Mouse (Mus musculus): Measurements from ENCODE around the gene Cyp2e1. TPM values are rescaled to one million over a fixed set of nuclear protein-coding genes. Genes with fewer than 3 reads are reported as not detected.

Gene Cyp2e1
- total and polyA plus RNA-seq, 2 experiments = 2,859 to 4,003 TPM

DNA sequence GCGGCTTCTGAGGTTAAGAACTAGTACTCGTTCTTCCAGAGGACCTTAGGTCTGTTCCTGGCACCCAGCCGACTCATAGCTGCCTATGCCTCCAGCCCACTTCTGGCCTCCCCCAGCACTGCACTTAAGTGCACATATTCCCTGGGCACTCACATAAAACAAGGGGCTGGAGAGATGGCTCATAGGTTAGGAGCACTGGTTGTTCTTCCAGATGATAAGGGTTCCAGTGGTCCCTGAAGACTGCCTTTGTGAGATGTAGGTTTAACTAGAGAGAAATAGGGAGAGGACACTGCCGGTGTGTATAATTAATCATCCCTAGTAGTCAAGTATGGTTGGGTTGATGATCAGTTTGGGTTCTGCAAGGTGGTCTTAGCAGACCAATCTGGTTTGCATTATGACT lies 59.2 kb downstream of the Cyp2e1 start:
- H3K79me2 ChIP-seq (ENCODE audit: control insufficient read depth, insufficient read depth, low read length) = no peaks in the 10 kb centered on the region
- H3K4me1 ChIP-seq (ENCODE audit: control insufficient read depth, insufficient read depth, low read length) = peaks cover 3% of the 10 kb centered on the region; the same call in 1 of the 2 replicates
- DNase-seq (ENCODE audit: extremely low read depth, low read depth, low spot score) = no peak
- H3K27ac ChIP-seq (replicated peaks; ENCODE audit: insufficient read depth, low read depth, low read length) = no peak overlapping the region
- H3K4me3 ChIP-seq (ENCODE audit: insufficient read depth, low read depth, low read length) = no peak overlapping the region
- no peak overlapping the region for H3K9ac ChIP-seq (ENCODE audit: low read depth, low read length)
- TF ChIP-seq CTCF (IDR thresholded peaks at IDR 0.05; ENCODE audit: low read depth, low read length) (no peak), POLR2A (IDR thresholded peaks at IDR 0.05; ENCODE audit: extremely low read depth, insufficient read depth, low read length) (no peak)
- no peaks in the 10 kb centered on the region for H3K27me3 ChIP-seq (ENCODE audit: control insufficient read depth, insufficient read depth, low read length)
- H3K36me3 ChIP-seq (ENCODE audit: control insufficient read depth, insufficient read depth, low read length) = no peaks in the 10 kb centered on the region
- WGBS = 92% methylated on average over 4 of the region's 4 CpGs

Other genes starting within 250 kb of the Cyp2e1 start
- gene Olfr538, start 195.9 kb upstream of the Cyp2e1 start, total RNA-seq (2014; rRNA removed) = not detected in 2 replicates
- gene Olfr538, start 195.9 kb upstream of the Cyp2e1 start, polyA plus RNA-seq (2012; rRNA removed) = not detected in 2 replicates
- gene Olfr46, start 162.5 kb upstream of the Cyp2e1 start, total RNA-seq (2014; rRNA removed) = under 0.01 TPM in 1 of 2 replicates, not detected in the other
- not detected in 2 replicates for gene Olfr46, start 162.5 kb upstream of the Cyp2e1 start, polyA plus RNA-seq (2012; rRNA removed)
- not detected in 2 replicates for gene Olfr61, start 134.8 kb upstream of the Cyp2e1 start, total RNA-seq (2014; rRNA removed)
- not detected in 2 replicates for gene Olfr61, start 134.8 kb upstream of the Cyp2e1 start, polyA plus RNA-seq (2012; rRNA removed)
- gene Olfr53, start 117.3 kb upstream of the Cyp2e1 start, total RNA-seq (2014; rRNA removed) = not detected in 2 replicates
- gene Olfr53, start 117.3 kb upstream of the Cyp2e1 start, polyA plus RNA-seq (2012; rRNA removed) = not detected in 2 replicates
- under 0.01 TPM in 1 of 2 replicates, not detected in the other for gene Olfr539, start 103.8 kb upstream of the Cyp2e1 start, total RNA-seq (2014; rRNA removed)
- gene Olfr539, start 103.8 kb upstream of the Cyp2e1 start, polyA plus RNA-seq (2012; rRNA removed) = not detected in 2 replicates
- gene Olfr45, start 81.8 kb upstream of the Cyp2e1 start, total RNA-seq (2014; rRNA removed) = not detected in 2 replicates
- gene Olfr45, start 81.8 kb upstream of the Cyp2e1 start, polyA plus RNA-seq (2012; rRNA removed) = not detected in 2 replicates
- gene Olfr541, start 66.5 kb upstream of the Cyp2e1 start, total RNA-seq (2014; rRNA removed) = not detected in 2 replicates
- gene Olfr541, start 66.5 kb upstream of the Cyp2e1 start, polyA plus RNA-seq (2012; rRNA removed) = 0.07 TPM in 1 of 2 replicates, not detected in the other
- not detected in 2 replicates for gene Syce1, start 24.1 kb downstream of the Cyp2e1 start, total RNA-seq (2014; rRNA removed)
- gene Syce1, start 24.1 kb downstream of the Cyp2e1 start, polyA plus RNA-seq (2012; rRNA removed) = 0.07 TPM in 1 of 2 replicates, not detected in the other
- 1.0 TPM in 2 replicates for gene Zfp941, start 58.4 kb downstream of the Cyp2e1 start, total RNA-seq (2014; rRNA removed)
- 0.34 and 0.77 TPM in 2 replicates for gene Zfp941, start 58.4 kb downstream of the Cyp2e1 start, polyA plus RNA-seq (2012; rRNA removed)
- gene Urah, start 71.3 kb downstream of the Cyp2e1 start, total RNA-seq (2014; rRNA removed) = 511 and 549 TPM in 2 replicates
- 1,037 and 1,096 TPM in 2 replicates for gene Urah, start 71.3 kb downstream of the Cyp2e1 start, polyA plus RNA-seq (2012; rRNA removed)
- 0.46 TPM in 1 of 2 replicates, not detected in the other for gene Scgb1c1, start 81.8 kb downstream of the Cyp2e1 start, total RNA-seq (2014; rRNA removed)
- 1.0 TPM in 1 of 2 replicates, not detected in the other for gene Scgb1c1, start 81.8 kb downstream of the Cyp2e1 start, polyA plus RNA-seq (2012; rRNA removed)
- not detected in 2 replicates for gene Odf3, start 84.1 kb downstream of the Cyp2e1 start, total RNA-seq (2014; rRNA removed)
- gene Odf3, start 84.1 kb downstream of the Cyp2e1 start, polyA plus RNA-seq (2012; rRNA removed) = not detected in 2 replicates
- gene Gm45785, start 92.6 kb downstream of the Cyp2e1 start, total RNA-seq (2014; rRNA removed) = 0.60 and 1.4 TPM in 2 replicates
- gene Gm45785, start 92.6 kb downstream of the Cyp2e1 start, polyA plus RNA-seq (2012; rRNA removed) = not detected in 2 replicates
- gene Ric8a, start 93.2 kb downstream of the Cyp2e1 start, total RNA-seq (2014; rRNA removed) = 17.5 and 20.3 TPM in 2 replicates
- 24.6 and 34.4 TPM in 2 replicates for gene Ric8a, start 93.2 kb downstream of the Cyp2e1 start, polyA plus RNA-seq (2012; rRNA removed)
- 15.0 and 15.4 TPM in 2 replicates for gene Bet1l, start 93.8 kb downstream of the Cyp2e1 start, total RNA-seq (2014; rRNA removed)
- 22.1 and 29.2 TPM in 2 replicates for gene Bet1l, start 93.8 kb downstream of the Cyp2e1 start, polyA plus RNA-seq (2012; rRNA removed)
- 83.6 and 102 TPM in 2 replicates for gene Psmd13, start 118.2 kb downstream of the Cyp2e1 start, total RNA-seq (2014; rRNA removed)
- gene Psmd13, start 118.2 kb downstream of the Cyp2e1 start, polyA plus RNA-seq (2012; rRNA removed) = 51.1 and 58.2 TPM in 2 replicates
- 134 and 150 TPM in 2 replicates for gene Sirt3, start 118.6 kb downstream of the Cyp2e1 start, total RNA-seq (2014; rRNA removed)
- 155 TPM in 2 replicates for gene Sirt3, start 118.6 kb downstream of the Cyp2e1 start, polyA plus RNA-seq (2012; rRNA removed)
- 0.55 and 0.81 TPM in 2 replicates for gene Cox8b, start 136.7 kb downstream of the Cyp2e1 start, total RNA-seq (2014; rRNA removed)
- not detected in 2 replicates for gene Cox8b, start 136.7 kb downstream of the Cyp2e1 start, polyA plus RNA-seq (2012; rRNA removed)
- gene Nlrp6, start 157.2 kb downstream of the Cyp2e1 start, total RNA-seq (2014; rRNA removed) = 28.9 and 33.4 TPM in 2 replicates
- gene Nlrp6, start 157.2 kb downstream of the Cyp2e1 start, polyA plus RNA-seq (2012; rRNA removed) = 72.9 and 119 TPM in 2 replicates
- 16.6 and 19.1 TPM in 2 replicates for gene Pgghg, start 177.7 kb downstream of the Cyp2e1 start, total RNA-seq (2014; rRNA removed)
- gene Pgghg, start 177.7 kb downstream of the Cyp2e1 start, polyA plus RNA-seq (2012; rRNA removed) = 41.3 and 43.3 TPM in 2 replicates
- 0.40 and 0.55 TPM in 2 replicates for gene Ifitm5, start 186.6 kb downstream of the Cyp2e1 start, total RNA-seq (2014; rRNA removed)
- gene Ifitm5, start 186.6 kb downstream of the Cyp2e1 start, polyA plus RNA-seq (2012; rRNA removed) = 0.76 and 1.0 TPM in 2 replicates
- not detected in 2 replicates for gene Gm45717, start 192.2 kb downstream of the Cyp2e1 start, total RNA-seq (2014; rRNA removed)
- gene Gm45717, start 192.2 kb downstream of the Cyp2e1 start, polyA plus RNA-seq (2012; rRNA removed) = not detected in 2 replicates
- 270 and 282 TPM in 2 replicates for gene Ifitm2, start 192.2 kb downstream of the Cyp2e1 start, total RNA-seq (2014; rRNA removed)
- gene Ifitm2, start 192.2 kb downstream of the Cyp2e1 start, polyA plus RNA-seq (2012; rRNA removed) = 968 and 1,028 TPM in 2 replicates
- 11.2 and 11.3 TPM in 2 replicates for gene Ifitm1, start 203.5 kb downstream of the Cyp2e1 start, total RNA-seq (2014; rRNA removed)
- 48.6 and 79.4 TPM in 2 replicates for gene Ifitm1, start 203.5 kb downstream of the Cyp2e1 start, polyA plus RNA-seq (2012; rRNA removed)
- 296 and 392 TPM in 2 replicates for gene Ifitm3, start 247.0 kb downstream of the Cyp2e1 start, total RNA-seq (2014; rRNA removed)
- gene Ifitm3, start 247.0 kb downstream of the Cyp2e1 start, polyA plus RNA-seq (2012; rRNA removed) = 848 and 1,254 TPM in 2 replicates